In genomic region chr2:132944711-132945325, GRCm38 (mm10) we compare ENCODE assay signal across 7 mouse cellular contexts. TPM values are rescaled to one million over a fixed set of nuclear protein-coding genes. Genes with fewer than 3 reads are reported as not detected.
DNase-seq lines count a peak whose midpoint lies in the region; ATAC-seq and TF ChIP-seq lines count a peak whose summit lies in the region.

No protein-coding gene starts in this region.

- H3K36me3 ChIP-seq in thymus, adult 2 months (ENCODE audit: control insufficient read depth, insufficient read depth, low read length): no peaks in the 10 kb centered on the region
- no peaks in the 10 kb centered on the region for H3K36me3 ChIP-seq in forebrain, embryonic 16.5 days (ENCODE audit: control insufficient read depth, insufficient read depth)
- no peaks in the 10 kb centered on the region for H3K36me3 ChIP-seq in liver, embryonic 11.5 days (ENCODE audit: control insufficient read depth, insufficient read depth, low read length)
- H3K36me3 ChIP-seq in stomach, embryonic 16.5 days (ENCODE audit: control insufficient read depth, insufficient read depth, low read length): no peaks in the 10 kb centered on the region

- no peak for TF ChIP-seq CTCF in thymus, adult 2 months (IDR thresholded peaks at IDR 0.05; ENCODE audit: borderline replicate concordance, control insufficient read depth, extremely low read depth, insufficient read depth, low read length, poor library complexity)

- WGBS in thymus, adult 2 months: 12% methylated on average over 24 of the region's 24 CpGs
- WGBS in forebrain, embryonic 16.5 days: 6% methylated on average over 24 of the region's 24 CpGs
- 8% methylated on average over 24 of the region's 24 CpGs for WGBS in liver, embryonic 11.5 days
- WGBS in stomach, embryonic 16.5 days: 5% methylated on average over 24 of the region's 24 CpGs

- no peak for TF ChIP-seq POLR2A in thymus, adult 2 months (IDR thresholded peaks at IDR 0.05; ENCODE audit: control insufficient read depth, extremely low read depth, insufficient read depth, low read length, poor library complexity)

- no peaks in the 10 kb centered on the region for H3K4me1 ChIP-seq in thymus, adult 2 months (replicated peaks; ENCODE audit: control insufficient read depth, insufficient read depth, low read length)
- peaks cover 12% of the 10 kb centered on the region for H3K4me1 ChIP-seq in forebrain, embryonic 16.5 days (replicated peaks; ENCODE audit: control insufficient read depth, insufficient read depth, low read length)
- H3K4me1 ChIP-seq in liver, embryonic 11.5 days (replicated peaks; ENCODE audit: control insufficient read depth, insufficient read depth, low read length): no peaks in the 10 kb centered on the region
- H3K4me1 ChIP-seq in stomach, embryonic 16.5 days (ENCODE audit: control insufficient read depth, insufficient read depth, low read length): no peaks in the 10 kb centered on the region

- no peaks in the 10 kb centered on the region for H3K9me3 ChIP-seq in forebrain, embryonic 16.5 days (ENCODE audit: control insufficient read depth, low read length)
- no peaks in the 10 kb centered on the region for H3K9me3 ChIP-seq in liver, embryonic 11.5 days (ENCODE audit: control insufficient read depth, low read length)
- H3K9me3 ChIP-seq in stomach, embryonic 16.5 days (replicated peaks; ENCODE audit: control insufficient read depth, low read length): no peaks in the 10 kb centered on the region

- no peak for DNase-seq in thymus, adult 2 months
- no peak for DNase-seq in thymus, postnatal 14 days
- no peak for DNase-seq in liver, embryonic 11.5 days (ENCODE audit: low spot score)
- DNase-seq in urinary bladder, postnatal 10 days (ENCODE audit: low spot score): no peak

- H3K27me3 ChIP-seq in thymus, adult 2 months (ENCODE audit: control insufficient read depth, insufficient read depth, low read length): peaks cover 3% of the 10 kb centered on the region; the same call in 1 of the 2 replicates
- peaks cover 35% of the 10 kb centered on the region for H3K27me3 ChIP-seq in forebrain, embryonic 16.5 days (replicated peaks; ENCODE audit: control insufficient read depth, insufficient read depth, low read length)
- H3K27me3 ChIP-seq in liver, embryonic 11.5 days (replicated peaks; ENCODE audit: control insufficient read depth, insufficient read depth, low read length): peaks cover 33% of the 10 kb centered on the region
- peaks cover 25% of the 10 kb centered on the region for H3K27me3 ChIP-seq in stomach, embryonic 16.5 days (ENCODE audit: control insufficient read depth, insufficient read depth, low read length)

- H3K27ac ChIP-seq in thymus, adult 2 months (ENCODE audit: control insufficient read depth, insufficient read depth, low read length): no peak overlapping the region
- no peak overlapping the region for H3K27ac ChIP-seq in forebrain, embryonic 16.5 days (ENCODE audit: low read length)
- no peak overlapping the region for H3K27ac ChIP-seq in liver, embryonic 11.5 days (ENCODE audit: low read depth, low read length)
- peak overlapping the region; percentile 94 for H3K27ac ChIP-seq in stomach, embryonic 16.5 days (ENCODE audit: low read length)

- peak overlapping the region; percentile 50 for H3K4me2 ChIP-seq in forebrain, embryonic 16.5 days (ENCODE audit: low read length)
- peak overlapping the region; percentile 59 for H3K4me2 ChIP-seq in liver, embryonic 11.5 days
- peak overlapping the region; percentile 49 for H3K4me2 ChIP-seq in stomach, embryonic 16.5 days (ENCODE audit: low read depth, low read length)

- peak overlapping the region; percentile 46; the same call in 1 of the 2 replicates for H3K9ac ChIP-seq in forebrain, embryonic 16.5 days (replicated peaks; ENCODE audit: low read depth, low read length)
- H3K9ac ChIP-seq in liver, embryonic 11.5 days (ENCODE audit: low read depth, low read length): no peak overlapping the region; the same call in 1 of the 2 replicates
- H3K9ac ChIP-seq in stomach, embryonic 16.5 days (ENCODE audit: low read length): peak overlapping the region; percentile 79

- peak overlapping the region; percentile 17 for H3K4me3 ChIP-seq in thymus, adult 2 months (ENCODE audit: control insufficient read depth, insufficient read depth, low read length)
- peak overlapping the region; percentile 31 for H3K4me3 ChIP-seq in forebrain, embryonic 16.5 days (replicated peaks; ENCODE audit: low read length)
- H3K4me3 ChIP-seq in liver, embryonic 11.5 days (ENCODE audit: low read depth, low read length): peak overlapping the region; percentile 27
- peak overlapping the region; percentile 55 for H3K4me3 ChIP-seq in stomach, embryonic 16.5 days (replicated peaks; ENCODE audit: low read length)

- ATAC-seq in forebrain, embryonic 16.5 days: no peak
- ATAC-seq in liver, embryonic 11.5 days (replicated peaks; ENCODE audit: low FRiP score): no peak
- ATAC-seq in stomach, embryonic 16.5 days (ENCODE audit: insufficient read depth, low FRiP score): no peak; the same call in 1 of the 2 replicates
- ATAC-seq in cerebellum, adult (ENCODE audit: insufficient number of reproducible peaks, low FRiP score, low TSS enrichment): no peak

RNA-seq across cellular contexts. Expression of gene Fermt1, which starts 0.9 kb away (rescaled TPM):
- 4.0 and 4.2 TPM in 2 replicates for polyA plus RNA-seq in thymus, adult 2 months (2012; rRNA removed)
- polyA plus RNA-seq in forebrain, embryonic 16.5 days (2015; fragmentation: Nextera tagmentation; extraction: Ambion mirVana): not detected in 2 replicates
- 0.60 and 0.71 TPM in 2 replicates for polyA plus RNA-seq in liver, embryonic 11.5 days (2014; fragmentation: Nextera tagmentation; extraction: Ambion mirVana)
- polyA plus RNA-seq in stomach, embryonic 16.5 days (2015; fragmentation: Nextera tagmentation; extraction: Ambion mirVana): 45.0 and 50.9 TPM in 2 replicates
